Mouse (Mus musculus) T-cell, adult 2 months (primary cell): Measurements from ENCODE around the gene Cdc42bpb.

ENCODE experiments used
- DNase-seq: peaks from one replicate; pipeline ENCODE4 v3.0.0; 2022; ENCODE audit warnings: low spot score

The Cdc42bpb gene

DNA sequence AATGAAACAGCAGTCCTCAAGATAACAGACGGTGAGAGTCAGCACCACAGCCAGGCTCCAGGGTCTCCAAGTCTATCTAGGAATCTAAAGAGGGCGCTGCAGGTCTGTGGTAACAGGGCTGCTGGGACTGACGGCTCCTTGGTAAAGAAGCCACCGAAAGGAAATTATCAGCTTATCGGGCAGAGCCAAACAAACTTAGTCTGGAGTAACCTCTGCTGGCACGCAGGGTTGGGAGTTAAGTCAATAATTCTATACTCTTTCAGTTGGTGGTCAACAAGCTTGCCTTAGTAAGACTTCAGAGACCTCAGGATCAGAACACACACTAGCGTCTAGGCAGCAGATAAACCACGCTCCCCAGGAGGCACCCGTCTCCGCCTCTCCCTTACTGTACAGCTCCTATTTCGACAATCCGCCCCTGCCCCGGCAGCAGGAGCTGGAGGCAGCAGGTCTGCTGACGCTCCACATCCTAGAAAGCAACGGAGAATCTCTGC is 39.6 kb downstream of the Cdc42bpb start:
- DNase-seq = no peak

DNA sequence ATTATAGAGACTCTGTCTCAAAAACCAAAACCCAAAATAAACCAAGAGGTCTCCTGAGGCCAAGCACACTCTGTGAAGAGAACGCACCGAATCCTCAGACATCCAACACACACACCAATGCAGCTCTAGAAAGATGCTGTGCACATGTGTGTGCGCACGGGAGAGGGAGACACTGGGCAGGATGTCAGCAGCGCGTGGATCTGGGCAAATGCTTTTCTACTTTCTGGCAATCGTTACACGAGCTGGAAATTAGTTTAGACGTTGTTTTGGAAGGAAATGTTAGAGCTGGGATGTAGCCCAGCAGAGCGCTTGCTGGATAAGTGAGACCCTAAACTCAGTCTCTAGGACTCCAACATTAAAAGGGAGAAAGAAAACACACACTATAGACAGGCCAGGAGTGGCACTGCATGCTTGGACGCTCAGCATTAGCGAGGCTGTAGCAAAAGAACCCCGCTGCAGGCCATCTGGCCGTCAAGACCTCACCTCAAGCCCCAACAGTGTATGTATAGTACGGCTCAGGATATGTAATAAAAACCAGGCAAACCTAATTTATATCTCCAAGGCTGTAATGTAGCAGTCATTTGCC is 44.4 kb downstream of the Cdc42bpb start:
- no peak for DNase-seq

DNA sequence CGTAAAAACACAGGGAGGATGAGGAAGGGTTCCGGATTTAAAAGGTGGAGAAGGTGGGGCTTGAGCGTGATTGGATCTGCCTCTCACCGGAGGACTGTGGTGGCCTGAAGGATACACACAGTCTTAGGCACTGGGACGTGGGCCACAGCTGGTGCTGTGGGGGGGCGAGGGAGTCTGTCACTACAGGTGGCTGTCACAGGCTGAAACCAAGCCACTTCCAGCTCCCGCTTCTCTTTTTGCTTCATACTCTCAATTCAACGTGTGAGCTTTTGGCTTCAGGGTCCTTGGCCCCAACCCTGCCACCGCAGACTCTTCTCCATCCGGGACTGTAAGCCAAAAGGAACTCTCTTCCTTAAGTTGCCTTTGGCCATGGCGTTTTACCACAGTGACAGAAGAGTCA is 45.1 kb downstream of the Cdc42bpb start:
- no peak for DNase-seq

DNA sequence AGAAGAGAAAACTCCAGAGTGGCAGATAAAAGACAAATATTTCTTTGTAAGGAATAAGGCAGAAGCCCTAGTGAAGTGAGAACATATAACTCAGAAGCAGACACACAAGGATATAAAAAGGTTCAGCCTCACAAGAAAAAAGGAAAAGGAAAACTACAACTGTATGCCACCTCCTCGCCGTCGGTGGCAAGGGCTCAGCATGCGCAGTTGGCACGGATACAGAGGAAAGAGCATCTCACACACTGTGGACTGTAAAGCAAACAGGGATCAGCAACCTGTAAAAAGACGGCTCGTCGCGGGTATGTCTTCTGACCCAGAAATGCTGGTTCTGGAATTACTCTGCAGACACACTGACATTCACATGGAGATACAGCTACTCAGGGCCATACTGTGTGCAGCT is 45.9 kb downstream of the Cdc42bpb start:
- no peak for DNase-seq

DNA sequence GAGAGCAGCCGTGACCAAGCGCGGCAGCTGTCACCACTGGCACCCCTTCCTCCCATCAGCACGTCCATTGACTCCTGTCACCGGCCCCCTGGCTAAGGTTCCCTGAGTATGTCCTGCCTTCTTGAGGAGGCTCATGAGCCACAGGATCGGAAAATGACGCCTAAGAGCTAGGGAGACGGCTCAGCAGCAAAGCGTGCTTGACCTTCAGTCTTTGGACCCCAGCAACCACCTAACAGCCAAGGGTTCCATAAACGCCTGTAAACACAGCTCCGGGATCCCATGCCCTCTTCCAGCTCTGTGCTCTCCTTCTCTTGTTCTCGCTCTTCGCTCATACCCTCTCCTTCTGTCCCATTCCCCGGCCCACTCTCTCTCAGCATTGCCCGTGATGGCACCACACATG is 48.2 kb downstream of the Cdc42bpb start:
- DNase-seq = no peak

DNA sequence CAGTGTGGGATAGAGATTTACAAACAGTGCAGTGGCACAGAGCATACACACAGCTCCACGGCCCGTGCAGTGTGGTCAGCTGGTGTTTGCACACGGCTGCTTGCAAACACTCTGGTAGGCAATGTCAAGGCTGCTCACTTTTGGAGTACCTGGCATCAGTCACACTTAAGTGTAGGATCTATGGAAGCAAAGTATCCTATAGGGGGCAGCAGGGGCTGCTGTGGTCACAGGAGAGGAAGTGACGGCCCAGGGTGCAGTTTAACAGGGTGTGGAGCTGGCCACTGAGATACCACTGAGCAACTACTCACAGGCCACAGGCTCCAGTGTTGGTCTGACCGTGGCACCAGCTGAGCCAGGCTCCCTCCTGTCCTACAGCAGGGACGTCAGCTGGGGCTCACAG is 49.2 kb downstream of the Cdc42bpb start:
- DNase-seq = no peak

DNA sequence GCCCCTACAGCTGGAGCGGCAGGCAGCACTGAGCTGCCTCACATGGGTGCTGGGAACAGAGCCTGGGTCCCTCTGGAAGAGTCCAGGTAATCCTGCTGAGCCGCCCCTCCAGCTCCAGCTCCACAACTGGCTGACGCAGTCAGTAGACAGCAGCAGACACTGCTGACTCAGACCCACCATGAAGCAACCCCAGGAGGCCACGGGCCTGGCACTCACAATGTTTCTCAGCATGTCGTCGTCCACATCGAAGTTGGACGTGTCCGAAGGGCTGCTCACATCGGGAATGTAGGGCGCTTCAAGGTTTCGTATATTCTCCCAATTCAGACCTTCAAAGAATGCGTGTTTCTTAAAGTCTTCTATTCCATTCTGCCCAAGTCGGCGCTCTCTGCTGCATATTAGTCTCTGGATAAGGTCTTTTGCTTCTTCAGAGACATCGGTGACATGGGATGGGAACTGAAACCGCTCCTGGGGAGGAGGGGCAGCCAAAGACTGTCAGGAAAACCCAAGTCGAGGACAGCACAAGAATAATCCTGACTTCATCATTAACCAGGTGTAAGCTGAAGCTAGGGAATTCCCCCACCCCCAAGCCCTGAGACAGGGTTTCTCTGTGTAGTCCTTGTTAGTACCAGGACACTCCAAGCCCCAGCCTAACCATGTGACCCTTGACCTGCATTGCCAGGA is 51.6 kb downstream of the Cdc42bpb start:
- DNase-seq = no peak

DNA sequence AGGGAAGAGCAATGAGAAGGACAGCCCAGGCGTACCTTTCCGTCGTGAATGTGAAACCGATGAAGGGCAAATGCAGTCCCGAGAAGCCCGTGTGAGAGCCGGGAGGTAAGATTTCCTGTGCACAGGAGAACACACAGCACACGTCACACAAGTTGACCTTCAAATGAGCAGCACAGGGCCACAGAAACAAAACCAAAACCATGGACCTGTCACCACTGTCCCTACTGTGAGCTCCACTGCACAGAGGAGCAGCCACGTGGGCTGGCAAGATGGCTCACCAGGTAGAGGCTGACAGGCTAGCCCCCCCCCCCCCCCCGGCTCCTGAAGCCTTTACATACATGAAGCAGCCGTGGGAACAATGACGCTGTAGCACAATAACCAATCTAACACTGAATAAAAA is 52.6 kb downstream of the Cdc42bpb start:
- no peak for DNase-seq

DNA sequence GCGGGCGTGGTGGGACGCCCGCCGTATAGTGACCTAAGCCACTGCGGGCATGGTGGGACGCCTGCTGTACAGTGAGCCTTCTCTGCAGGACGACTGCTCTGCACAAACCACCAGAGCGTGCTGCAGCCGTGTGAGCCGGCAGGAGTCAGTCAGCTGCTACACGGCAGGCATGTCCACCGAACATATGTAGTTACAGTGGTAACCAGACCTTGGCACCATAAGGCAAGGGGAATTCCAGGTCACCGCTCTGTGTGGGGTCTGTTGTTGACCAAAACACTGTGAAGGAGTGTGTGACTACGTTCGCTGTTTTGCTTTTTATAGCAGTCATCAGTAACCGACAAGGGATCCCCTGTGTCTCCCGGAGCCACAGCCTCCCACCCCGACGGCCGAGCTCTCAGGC is 53.0 kb downstream of the Cdc42bpb start:
- no peak for DNase-seq

DNA sequence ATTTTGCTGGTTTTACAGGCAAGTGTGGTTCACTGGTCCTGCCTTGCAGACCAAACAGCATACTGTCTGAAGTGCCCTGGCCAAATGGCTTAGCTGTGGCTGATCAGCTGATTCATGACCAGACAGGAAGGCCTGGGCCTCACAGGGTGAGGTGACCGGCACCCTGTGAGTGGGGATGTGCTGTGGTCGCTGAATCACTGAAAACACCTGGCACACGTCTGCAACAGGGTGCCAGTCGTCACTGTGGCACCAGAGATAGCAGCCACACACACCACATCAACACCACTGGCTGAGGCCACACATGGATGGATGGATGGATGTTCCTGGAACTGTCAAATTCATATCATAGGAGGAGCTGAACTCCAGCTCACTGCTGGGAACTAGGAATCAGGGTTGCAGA is 54.1 kb downstream of the Cdc42bpb start:
- no peak for DNase-seq

DNA sequence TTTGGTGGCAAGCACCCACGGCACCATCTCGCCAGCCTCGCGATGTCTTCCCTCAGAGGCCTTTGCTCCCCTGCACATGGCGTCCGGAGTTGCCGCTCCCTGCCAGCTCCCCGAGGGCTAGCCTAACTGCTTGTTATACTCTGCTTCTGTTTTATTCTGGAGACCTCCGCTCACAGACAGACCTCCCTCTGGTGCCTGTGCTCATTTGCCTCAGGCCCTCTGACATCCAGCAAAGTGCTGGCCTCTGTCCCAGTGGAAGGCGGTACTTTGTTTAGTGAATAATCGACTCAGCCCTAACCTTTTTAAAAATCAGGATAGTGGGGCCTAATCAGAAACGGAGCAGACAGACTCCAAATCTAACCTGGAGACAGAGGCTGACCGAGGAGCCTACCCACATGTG is 55.7 kb downstream of the Cdc42bpb start:
- no peak for DNase-seq

DNA sequence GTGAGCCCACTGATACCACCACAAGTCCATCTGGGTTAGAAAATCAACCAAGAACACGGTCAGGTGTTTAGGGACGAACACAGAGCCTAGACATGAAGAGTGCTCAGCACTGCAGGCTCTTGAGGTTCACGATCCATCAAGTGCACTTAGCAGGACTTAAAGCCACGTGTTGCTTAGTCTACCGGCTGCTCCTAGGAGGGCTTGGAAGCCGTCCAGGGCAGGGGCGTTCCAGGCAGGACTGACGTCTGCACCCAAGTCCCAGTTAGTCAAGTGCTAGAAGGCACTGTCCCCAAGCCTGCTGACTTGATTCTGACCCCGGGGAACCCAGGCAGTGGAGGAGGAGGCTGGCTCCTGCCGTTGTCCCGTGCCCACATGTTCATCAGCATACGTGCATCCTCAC is 57.0 kb downstream of the Cdc42bpb start:
- DNase-seq = no peak

DNA sequence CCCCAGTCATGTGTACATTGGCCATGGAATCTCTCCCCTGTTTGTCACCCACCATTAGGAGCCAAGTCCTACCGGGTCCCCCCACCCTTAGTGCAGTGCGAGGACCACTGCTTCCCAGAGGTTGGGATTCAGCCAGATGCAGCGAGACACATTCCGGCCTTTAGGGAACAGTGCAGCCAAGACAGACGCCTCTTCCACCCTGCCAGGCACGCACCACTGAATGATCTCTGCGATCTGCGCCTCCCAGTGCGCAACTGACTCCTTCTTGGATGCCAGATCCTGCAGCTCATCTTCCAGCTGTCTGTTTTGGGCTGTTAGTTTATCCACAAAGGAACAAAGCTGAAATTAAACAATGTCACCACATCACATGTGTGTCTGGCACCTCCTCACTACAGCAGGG is 59.8 kb downstream of the Cdc42bpb start:
- no peak for DNase-seq

DNA sequence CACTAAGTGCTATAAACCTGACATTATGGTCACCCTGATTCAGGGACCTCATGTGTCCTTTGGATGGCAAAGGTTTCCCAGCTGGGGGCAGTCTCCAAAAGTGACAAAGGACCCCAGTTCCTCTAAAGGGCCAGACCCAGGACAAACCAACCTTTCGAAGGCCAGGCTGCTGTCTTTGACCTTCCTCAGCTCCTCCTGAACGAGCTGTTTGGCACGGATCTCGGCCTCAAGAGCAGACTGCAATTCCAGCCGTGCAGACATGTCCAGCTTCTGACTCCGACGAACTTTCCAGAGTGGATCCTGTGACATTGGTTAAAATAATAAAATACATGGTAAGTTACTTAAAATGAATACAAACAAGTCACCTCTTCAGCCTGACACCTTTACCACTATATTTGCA is 63.2 kb downstream of the Cdc42bpb start:
- no peak for DNase-seq

DNA sequence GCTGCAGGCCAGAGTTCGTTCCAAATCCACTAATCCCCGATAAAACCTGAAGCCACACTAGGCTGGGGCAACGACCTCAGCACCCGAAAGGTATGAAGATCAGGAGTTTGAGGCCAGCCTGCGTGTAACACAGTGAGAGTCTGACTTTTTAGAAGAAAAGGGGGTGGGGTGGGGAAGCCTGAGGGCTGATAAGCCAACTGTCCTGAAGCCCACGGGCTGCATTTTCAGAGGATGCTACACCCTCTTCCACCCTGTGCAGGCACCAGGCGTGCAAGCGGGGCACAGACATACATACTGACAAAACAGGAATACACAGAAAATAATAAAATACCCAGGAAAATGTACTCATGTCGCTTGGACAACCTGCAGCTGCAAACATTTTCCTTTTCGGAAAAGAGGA is 65.7 kb downstream of the Cdc42bpb start:
- no peak for DNase-seq

DNA sequence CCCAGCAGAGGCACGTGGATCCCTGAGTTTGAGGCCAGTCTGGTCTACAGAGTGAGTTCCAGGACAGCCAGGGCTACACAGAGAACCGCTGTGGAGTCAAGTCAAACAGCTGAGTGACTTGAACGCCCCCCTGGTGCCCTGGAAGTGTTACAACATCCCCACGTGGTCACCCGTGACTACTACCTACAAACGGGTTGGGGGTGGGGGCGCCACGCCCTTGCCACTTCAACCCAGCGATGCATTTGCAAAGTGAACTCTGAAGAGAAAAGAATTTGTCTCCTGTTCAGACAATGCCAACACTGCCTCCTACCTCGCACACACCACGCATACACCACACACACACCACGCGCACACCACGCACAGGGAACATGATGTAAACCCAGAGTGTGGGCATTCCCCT is 67.6 kb downstream of the Cdc42bpb start:
- DNase-seq = no peak

DNA sequence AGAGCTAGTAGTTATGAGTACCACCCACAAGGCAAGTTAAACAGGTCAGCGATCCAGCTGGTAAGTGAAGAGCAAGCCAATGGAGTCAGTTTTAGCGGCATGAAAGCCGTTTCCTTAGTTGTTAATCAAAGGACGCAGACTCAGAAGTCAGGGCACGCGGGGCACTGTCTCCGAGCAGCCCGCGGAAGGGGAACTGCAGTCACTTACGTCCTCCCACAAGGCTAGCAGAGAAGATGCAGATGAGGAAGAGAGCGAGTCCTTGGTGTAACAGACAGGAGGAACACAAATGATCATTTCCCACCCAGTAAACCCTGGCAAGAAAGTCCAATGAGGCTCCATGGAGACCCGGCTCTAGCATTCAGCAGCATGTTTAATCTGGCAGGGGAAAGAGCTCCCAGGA is 68.3 kb downstream of the Cdc42bpb start:
- DNase-seq = no peak

DNA sequence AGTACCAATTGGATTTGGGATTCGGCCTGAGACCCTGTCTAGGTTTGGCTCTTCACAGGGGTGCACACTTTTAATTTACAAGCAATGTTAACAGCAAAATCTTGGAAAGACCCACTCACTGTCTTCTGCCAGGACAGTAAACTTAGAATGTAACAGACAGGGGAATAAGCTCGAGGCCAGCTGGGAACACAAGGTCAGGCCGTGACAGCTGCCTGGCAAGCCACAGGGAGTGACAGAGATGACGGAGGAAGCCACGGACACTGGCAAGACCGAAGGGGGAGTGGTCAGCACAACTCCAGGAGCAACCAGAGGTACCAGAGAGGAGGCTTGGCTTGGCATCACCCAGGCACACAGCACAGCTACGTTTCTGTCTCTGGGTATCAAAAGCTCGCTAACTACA is 70.7 kb downstream of the Cdc42bpb start:
- DNase-seq = no peak

DNA sequence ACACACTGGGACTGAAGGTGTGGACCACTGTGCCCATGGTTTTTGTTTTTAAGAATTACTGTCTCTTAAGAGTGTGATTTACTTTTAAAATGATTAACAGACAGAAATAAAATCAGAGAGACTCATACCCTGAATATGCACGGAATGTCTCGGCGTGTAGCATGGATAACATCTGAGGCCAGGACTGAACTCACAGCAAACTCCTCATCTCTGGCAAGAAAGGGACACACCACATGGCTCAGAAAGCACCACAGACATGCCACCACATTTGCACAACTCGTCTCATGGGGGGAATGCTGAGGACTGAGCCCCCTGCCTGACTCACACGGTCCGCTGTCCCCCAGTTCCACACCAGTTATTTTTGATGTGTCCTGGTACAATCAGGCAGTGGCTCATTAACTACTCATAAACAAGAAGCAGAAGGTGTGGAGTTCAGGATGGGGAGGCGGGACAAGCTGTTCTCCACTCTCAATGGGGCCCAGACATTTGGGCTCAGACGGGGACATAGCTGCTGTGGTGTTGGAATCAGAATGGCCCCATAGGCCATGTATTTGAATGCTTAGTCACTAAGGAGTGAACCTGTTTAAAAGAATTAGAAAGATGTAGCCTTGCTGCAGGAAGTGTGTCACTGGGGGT is 73.7 kb downstream of the Cdc42bpb start:
- DNase-seq = no peak

DNA sequence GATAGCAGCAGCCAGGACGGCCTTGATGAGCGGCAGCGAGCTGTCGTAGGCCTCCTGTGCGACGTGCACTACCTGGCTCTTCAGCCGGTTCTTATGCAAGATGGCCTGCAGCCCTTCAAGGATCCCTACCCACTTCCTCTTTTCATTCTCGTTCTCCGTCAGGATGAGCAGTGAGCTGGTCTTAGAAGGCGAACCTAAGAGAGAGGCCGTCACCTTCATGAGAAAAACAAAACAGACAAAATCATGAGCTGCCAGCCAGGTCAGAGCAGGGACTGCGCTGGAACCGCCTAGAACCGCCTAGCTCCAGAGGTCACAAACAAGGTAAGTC is 75.5 kb downstream of the Cdc42bpb start:
- DNase-seq = no peak

DNA sequence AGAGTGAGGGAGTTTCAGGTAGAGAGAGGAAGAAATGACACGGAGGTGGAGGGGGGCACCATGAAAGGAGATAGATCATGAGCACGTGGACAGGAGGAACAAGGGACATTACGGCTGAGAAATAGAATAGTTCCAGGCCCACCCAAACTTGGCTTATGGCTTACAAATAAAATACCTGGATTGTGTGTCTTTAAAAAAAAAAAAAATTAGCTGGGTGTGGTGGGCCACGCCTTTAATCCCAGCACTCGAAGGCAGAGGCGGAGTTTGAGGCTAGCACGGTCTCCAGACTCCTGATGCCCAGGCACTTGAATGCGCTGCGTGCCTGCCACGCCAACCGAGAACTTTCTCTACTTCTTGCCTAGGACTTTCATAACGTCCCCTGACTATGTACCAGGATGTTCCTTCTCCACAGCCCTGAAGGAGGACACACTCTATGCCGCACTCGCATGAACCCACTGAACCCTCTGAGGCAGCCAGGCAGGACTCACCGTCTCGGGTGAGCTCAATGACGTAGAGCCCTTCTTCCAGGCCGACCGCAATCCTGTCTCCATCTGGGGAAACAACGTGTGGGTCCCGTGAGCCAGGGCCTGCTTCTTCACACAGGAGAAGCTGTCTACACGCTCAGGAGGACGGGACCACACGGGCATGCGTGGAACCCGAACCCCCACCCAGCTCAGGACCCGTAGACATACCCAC is 76.0 kb downstream of the Cdc42bpb start:
- DNase-seq = no peak

DNA sequence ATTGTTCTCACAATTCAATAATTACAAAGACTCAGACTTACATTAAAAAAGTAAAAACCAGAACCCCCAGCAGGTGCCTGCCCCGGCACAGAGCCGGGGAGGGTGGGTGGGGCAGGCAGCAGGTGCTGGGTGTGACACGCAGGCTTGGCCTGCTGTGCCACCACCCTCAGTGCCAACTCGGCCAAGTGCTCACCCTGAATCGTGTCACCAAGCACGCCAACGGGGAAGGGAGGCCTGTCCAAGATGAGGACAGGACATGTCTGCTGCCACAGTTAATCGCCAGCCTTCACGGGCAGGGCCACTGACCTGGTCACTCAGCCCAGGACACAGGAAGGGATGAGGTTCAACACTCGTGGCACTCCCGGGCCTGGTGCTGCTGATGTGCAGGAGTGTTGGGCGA is 84.5 kb downstream of the Cdc42bpb start:
- no peak for DNase-seq

DNA sequence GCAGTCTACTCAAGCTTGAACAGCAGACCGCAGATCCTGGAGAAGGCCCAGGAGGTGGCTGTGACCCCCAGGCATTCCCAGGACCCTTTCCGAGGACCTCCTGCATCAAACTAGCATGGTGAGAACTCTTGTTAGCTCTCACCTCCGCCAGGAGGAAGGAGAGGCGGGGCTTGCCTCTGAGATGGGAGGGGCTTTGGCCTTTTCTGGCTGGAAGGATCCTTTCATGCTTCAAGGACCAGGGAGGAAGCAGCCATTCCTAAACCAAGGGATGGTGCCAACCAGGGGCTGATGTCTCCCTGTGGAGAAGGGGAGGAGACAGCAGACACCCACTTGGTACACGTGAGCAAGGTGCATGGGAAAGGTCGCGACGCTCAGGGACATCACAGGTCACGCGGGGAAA is 93.0 kb downstream of the Cdc42bpb start:
- no peak for DNase-seq
